Mouse (Mus musculus) kidney, adult 2 months (tissue): ENCODE data around the gene Tmem50b. TPM values are rescaled to one million over a fixed set of nuclear protein-coding genes. Genes with fewer than 3 reads are reported as not detected.

Source experiments
- DNase-seq: peaks from one replicate; pipeline ENCODE4 v3.0.0; 2021
- H3K27ac ChIP-seq: fragments of 200-500 bp; 2 replicates; pipeline ENCODE4 v1.5.1; 2012; ENCODE audit warnings: low read depth, low read length, control low read depth, inconsistent platforms; ENCODE audit not compliant: insufficient read depth
- H3K27me3 ChIP-seq: fragments of 200-500 bp; replicated peaks from 2 replicates; pipeline ENCODE4 v1.6.1; 2012; ENCODE audit warnings: mild to moderate bottlenecking, moderate library complexity, low read length, inconsistent platforms; ENCODE audit not compliant: control insufficient read depth, insufficient read depth
- H3K36me3 ChIP-seq: fragments of 200-500 bp; 2 replicates; pipeline ENCODE4 v1.6.1; 2012; ENCODE audit warnings: mild to moderate bottlenecking, moderate library complexity, low read length, inconsistent platforms; ENCODE audit not compliant: control insufficient read depth, insufficient read depth
- H3K4me1 ChIP-seq: fragments of 200-500 bp; 2 replicates; pipeline ENCODE4 v1.6.1; 2011; ENCODE audit warnings: low read length; ENCODE audit not compliant: control insufficient read depth, insufficient read depth
- H3K4me3 ChIP-seq: fragments of 200-500 bp; 2 replicates; pipeline ENCODE4 v1.5.1; 2011; ENCODE audit warnings: mild to moderate bottlenecking, low read depth, low read length, control low read depth; ENCODE audit not compliant: insufficient read depth
- CTCF ChIP-seq: fragments of 200-500 bp; conservative IDR thresholded peaks from 2 replicates; pipeline ENCODE4 v1.5.1; 2011; ENCODE audit warnings: low read depth, mild to moderate bottlenecking, control low read depth, low read length, moderate library complexity, mixed read lengths; ENCODE audit not compliant: insufficient read depth, insufficient read length
- POLR2A ChIP-seq: fragments of 200-500 bp; IDR thresholded peaks from one replicate; pipeline ENCODE4 v1.6.1; 2011; ENCODE audit warnings: low read depth, low read length, control low read depth
- WGBS: fragments of 180-500 bp; shearing (Covaris S2); methylation state at CpG from one replicate; pipeline ENCODE4 v1.1.7; 2018; 5-methylcytosine and 5-hydroxymethylcytosine counted together
- polyA plus RNA-seq: library from polyadenylated mRNA; depleted of rRNA; stranded (reverse); fragments of >200 nt; gene quantifications from 2 replicates; pipeline ENCODE4 v1.2.3, GENCODE M21; 2012

Tmem50b gene
- polyA plus RNA-seq, 1 experiment: 40.7 TPM

DNA sequence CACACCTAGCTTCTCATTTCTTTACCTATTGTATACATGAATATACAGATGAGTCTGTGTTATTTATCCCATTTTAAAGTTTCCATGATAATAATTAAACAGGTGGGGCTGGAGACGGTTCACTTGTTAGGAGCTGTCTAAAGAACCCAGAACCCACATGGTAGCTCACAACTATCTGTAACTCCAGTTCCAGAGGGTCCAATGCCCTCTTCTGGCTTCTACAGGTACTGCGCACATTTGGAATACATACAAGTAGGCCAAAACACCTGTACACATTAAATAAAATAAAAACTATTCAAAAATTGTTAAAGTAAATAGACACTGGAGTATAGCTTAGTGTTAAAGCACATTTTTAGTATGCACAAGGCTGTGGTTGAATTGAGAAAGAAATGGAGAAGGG, 15.3 kb downstream of the Tmem50b start:
- WGBS: 72% methylated on average over 2 of the region's 2 CpGs
- H3K27ac ChIP-seq: no peak overlapping the region
- no peak overlapping the region for H3K4me3 ChIP-seq
- DNase-seq: peak; percentile 58
- peaks cover 5% of the 10 kb centered on the region; the same call in 1 of the 2 replicates for H3K4me1 ChIP-seq
- TF ChIP-seq CTCF (peak; percentile 42), POLR2A (no peak)
- no peaks in the 10 kb centered on the region for H3K27me3 ChIP-seq
- peaks cover 5% of the 10 kb centered on the region for H3K36me3 ChIP-seq

DNA sequence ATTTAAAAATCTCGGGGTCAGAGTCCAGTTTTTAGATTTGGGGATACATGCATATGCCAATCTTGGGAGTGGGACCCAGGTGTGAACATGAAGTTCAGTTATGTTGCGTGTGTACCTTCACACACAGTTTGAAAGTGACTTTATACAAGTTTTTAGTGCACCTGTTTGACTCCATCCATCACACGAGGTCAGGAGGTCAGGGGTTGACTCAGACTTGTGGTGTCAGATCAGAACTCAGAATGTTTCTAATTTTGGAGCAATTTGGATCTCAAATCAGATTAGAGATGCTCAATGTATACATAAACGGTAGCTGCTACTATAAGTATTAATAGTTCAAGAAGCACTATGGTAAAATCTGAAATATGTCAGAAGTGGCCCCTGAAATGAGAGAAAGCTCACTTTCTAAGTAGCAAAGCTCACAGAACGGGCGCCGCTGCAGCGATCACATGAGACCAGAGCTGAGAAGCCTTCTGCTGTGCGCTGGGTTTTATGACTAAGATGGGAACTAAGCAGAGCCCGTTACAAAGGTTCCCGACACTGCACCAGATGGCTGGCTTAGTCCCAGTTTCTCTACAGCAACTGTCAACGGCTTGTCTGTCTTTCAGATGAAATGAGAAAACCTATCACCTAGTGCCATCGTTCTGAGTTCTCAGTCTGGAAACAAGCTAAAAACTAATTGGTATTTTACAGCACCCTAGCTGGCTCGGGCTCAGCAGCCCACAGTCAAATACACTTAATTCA, 18.4 kb downstream of the Tmem50b start:
- H3K36me3 ChIP-seq: peaks cover 3% of the 10 kb centered on the region
- no peaks in the 10 kb centered on the region for H3K27me3 ChIP-seq
- no peak overlapping the region for H3K27ac ChIP-seq
- H3K4me1 ChIP-seq: no peaks in the 10 kb centered on the region
- no peak for TF ChIP-seq CTCF
- TF ChIP-seq POLR2A: no peak
- DNase-seq: no peak
- 78% methylated on average over 14 of the region's 14 CpGs for WGBS
- H3K4me3 ChIP-seq: no peak overlapping the region

GRCm38 (mm10) chr16:91575151-91575550, 22.4 kb downstream of the Tmem50b start:
- DNase-seq: no peak
- H3K36me3 ChIP-seq: no peaks in the 10 kb centered on the region
- 73% methylated on average over 13 of the region's 13 CpGs for WGBS
- TF ChIP-seq CTCF (no peak), POLR2A (no peak)
- no peak overlapping the region for H3K4me3 ChIP-seq
- no peaks in the 10 kb centered on the region for H3K27me3 ChIP-seq
- no peaks in the 10 kb centered on the region for H3K4me1 ChIP-seq
- H3K27ac ChIP-seq: no peak overlapping the region

- Histone ChIP-seq H3K27ac (no peak overlapping the region), H3K27me3 (no peaks in the 10 kb centered on the region), H3K36me3 (no peaks in the 10 kb centered on the region), H3K4me1 (no peaks in the 10 kb centered on the region), H3K4me3 (no peak overlapping the region)
- DNase-seq: no peak
- TF ChIP-seq POLR2A (no peak), CTCF (no peak)
- 55% methylated on average over 3 of the region's 3 CpGs for WGBS
These were observed 26.5 kb downstream of the Tmem50b start for GRCm38 (mm10) chr16:91571105-91571504.

GRCm38 (mm10) chr16:91568960-91569359, 28.6 kb downstream of the Tmem50b start:
- H3K27ac ChIP-seq: no peak overlapping the region
- WGBS: 85% methylated on average over 10 of the region's 10 CpGs
- no peaks in the 10 kb centered on the region for H3K27me3 ChIP-seq
- TF ChIP-seq POLR2A: no peak
- TF ChIP-seq CTCF: no peak
- DNase-seq: no peak
- H3K4me3 ChIP-seq: no peak overlapping the region
- H3K4me1 ChIP-seq: peaks cover 3% of the 10 kb centered on the region; the same call in 1 of the 2 replicates
- H3K36me3 ChIP-seq: no peaks in the 10 kb centered on the region

DNA sequence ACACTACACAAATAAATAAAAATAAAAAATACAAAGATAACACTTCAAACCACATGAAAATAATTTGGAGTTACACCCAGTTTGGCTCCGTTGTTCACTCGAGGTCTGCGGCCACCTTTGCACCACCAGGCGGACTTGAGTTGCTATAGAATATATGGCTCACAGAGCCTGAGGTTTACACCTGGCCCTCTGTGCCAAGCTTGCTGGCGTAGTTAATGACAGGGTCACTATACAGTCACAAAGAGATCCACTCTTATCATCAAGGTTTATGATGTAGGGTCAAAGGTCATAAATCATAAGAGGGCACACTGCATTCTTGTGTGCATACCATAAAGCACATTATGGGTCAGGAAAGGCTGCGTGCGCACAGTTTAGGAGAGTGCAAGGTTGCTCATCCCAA, 31.6 kb downstream of the Tmem50b start:
- TF ChIP-seq CTCF (no peak), POLR2A (no peak)
- no peaks in the 10 kb centered on the region for H3K27me3 ChIP-seq
- H3K4me3 ChIP-seq: no peak overlapping the region
- whole genome bisulfite sequencing: 83% methylated on average over 7 of the region's 7 CpGs
- H3K27ac ChIP-seq: no peak overlapping the region
- DNase-seq: no peak
- peaks cover 3% of the 10 kb centered on the region; the same call in 1 of the 2 replicates for H3K4me1 ChIP-seq
- no peaks in the 10 kb centered on the region; the same call in 1 of the 2 replicates for H3K36me3 ChIP-seq

GRCm38 (mm10) chr16:91565292-91565951, 32.2 kb downstream of the Tmem50b start:
- peaks cover under 1% of the 10 kb centered on the region for H3K36me3 ChIP-seq
- WGBS: 79% methylated on average over 9 of the region's 9 CpGs
- H3K4me1 ChIP-seq: peaks cover 3% of the 10 kb centered on the region; the same call in 1 of the 2 replicates
- no peak for DNase-seq
- H3K27ac ChIP-seq: no peak overlapping the region
- TF ChIP-seq CTCF (no peak), POLR2A (no peak)
- H3K27me3 ChIP-seq: no peaks in the 10 kb centered on the region
- no peak overlapping the region for H3K4me3 ChIP-seq
